Mouse (Mus musculus) heart, adult 9 months (tissue): ENCODE results near the gene Lag3.
A peak's percentile ranks its signal among the peaks of the same experiment; 100 is the strongest.

Source experiments
- DNase-seq, 2 experiments: peaks; one replicate each; pipeline ENCODE4 v3.0.0; 2022; ENCODE audit warnings: low spot score in 2 of 2

The Lag3 gene

DNA sequence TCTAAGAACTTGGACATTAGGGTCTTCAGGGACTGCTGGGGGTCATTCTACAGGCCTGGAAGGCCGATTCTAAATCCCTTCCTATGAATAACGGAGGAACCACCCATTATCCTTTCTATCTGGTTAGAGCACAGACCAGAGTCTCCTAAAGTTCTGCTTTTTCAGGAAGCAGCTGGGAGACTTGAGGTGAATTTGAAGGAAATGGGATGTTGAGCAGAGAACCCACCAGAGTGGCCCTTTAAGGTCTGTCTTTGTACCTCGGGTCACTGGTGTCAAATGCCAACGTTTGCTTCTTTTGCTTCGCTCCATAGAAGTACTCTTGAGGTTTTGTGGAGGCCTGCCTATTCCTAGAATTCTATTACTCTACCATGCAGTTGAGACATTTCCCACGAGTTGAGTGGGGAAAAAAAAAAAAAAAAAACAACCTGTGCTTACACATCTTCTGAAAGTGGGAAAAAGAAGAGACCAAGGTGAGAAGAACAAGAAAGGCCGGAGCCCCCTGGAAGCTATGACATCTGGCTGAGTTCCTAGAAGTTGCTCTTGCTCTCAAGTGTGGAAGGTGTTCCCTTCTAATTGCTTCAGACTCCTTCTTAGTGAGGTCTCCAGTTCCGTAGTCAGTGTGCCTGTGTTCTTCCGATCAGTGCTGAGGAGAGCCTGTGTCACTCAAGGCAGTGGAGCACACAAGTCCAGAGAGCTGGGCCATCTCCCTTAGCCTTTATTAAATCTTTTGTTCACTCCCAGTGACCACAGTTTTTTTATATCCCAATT, 9.0 kb upstream of the Lag3 start:
- no peak for DNase-seq

DNA sequence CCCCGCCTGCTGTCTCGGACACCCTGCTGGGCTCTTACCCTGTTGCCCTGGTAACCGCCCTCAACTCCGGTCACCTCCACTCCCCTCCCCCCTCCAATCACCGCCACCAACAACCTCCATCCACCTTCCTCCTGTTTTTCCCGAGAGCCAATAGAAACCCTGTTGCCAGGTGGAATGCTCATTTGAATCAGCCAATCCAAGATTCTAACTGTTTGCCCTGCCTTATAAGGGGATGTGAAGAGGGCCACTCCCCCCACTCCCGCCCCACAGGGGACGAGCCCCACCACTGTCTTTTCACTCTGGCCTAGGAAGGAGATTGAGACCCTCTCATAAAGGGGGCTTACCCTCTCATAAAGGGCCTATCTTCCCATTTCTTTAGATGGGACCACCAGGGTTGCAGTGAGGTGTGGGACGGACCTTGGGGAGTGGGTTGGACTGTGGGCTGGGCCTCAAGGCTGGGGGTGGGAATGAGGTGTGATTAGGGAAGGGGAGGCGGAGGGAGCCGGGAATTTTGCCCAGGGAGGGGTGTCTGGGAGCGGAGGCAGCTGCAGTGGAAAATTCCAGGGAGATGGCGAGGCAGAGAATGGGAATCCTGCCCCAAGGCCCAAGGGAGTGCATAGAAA, 8.3 kb upstream of the Lag3 start, which contains the start of gene Ptms:
TSS of gene Ptms (minus strand) at position 409 of the 623 bp plus-strand sequence.
- peak; percentile 96 to 97 for DNase-seq

DNA sequence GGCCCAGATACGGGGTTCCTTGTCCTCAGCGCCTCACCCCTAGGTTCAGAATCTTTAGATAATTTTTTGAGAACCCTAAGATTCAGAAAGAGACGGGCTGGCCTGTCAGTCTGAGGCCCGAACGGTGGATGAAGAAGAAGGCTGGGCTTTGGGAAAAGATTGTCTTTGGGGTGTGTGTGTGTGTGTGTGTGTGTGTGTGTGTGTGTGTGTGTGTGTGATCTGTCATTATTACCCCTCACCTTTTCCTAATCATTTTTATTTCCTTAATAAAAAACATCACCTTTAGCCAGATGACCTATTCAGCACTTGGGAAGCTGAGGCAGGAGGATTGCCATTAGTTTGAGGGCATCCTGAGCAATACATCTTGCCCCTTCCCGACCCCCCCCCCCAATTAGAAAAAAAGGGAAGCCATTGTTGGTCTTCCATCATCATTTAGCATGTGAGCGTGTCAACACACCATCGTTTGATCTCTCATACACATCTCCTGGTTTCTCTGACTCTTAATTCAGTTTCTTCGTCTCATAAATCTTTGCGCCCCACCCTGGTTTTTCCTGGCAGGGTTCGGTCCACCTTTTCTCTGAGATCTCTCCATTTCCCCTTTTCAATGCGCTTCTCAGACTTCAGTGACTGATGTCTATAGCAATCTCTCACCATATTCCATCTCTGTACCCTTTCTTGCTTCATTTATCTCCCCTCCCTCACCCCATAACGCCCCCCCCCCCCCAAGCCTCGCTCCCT, 7.6 kb upstream of the Lag3 start:
- no peak for DNase-seq

DNA sequence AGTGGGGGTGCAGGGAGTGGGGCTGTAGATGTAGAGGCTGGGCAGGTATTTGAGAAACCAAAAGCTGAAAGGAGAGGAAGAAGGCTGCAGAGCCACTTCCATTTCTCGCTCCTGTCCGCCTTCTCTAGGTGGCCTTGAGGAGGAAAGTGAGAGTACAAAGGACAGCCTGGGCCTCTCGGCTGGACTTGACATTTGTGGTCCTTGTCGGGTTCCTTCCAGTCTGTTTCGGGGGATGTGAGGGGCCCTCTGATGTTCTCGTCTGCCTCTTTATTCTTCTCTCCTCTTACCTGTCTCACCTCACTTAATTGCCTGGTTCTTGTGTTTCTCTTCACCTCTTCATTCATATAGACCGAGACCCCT, 6.8 kb upstream of the Lag3 start:
- DNase-seq = no peak

DNA sequence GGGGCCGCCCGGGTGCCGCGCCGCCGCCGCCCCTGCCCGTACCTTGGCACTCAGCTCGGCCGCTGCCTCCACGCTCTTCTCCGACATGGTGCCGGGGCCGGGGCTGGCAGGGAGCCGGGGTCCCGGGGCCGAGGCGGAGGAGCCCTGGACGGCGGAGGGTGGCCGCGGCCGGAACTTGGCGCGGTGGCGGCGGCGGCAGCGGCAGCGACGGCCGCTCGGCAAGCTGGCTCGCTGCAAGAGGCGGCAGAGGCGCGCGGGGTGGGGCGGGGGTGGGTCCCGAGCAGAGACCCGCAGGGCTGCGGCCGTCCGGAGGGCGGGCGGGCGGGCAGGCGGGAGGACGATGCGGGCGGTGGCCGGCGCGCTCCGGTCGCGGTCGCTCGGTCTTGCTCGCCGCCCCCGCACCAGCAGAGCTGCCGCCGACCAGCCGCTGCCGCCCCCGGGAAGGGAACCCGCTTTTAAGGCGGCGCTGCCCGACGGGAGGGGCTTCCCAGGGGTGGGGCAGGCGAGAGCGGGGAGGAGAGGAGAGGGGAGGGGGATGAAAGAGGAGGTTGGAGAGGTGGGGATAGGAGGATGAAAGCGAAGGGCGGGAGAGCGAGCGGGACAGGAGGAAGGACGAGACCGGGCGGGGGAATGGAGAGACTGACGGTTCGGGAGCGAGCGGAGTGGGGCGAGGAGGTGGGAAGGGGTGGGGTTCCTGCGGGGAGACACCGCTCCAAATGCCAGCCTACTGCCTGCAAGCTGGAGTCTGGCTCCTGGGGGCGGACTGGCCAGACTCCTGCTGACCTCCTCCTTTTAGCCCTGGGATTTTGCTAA, 6.2 kb upstream of the Lag3 start:
- DNase-seq = peak; percentile 92

DNA sequence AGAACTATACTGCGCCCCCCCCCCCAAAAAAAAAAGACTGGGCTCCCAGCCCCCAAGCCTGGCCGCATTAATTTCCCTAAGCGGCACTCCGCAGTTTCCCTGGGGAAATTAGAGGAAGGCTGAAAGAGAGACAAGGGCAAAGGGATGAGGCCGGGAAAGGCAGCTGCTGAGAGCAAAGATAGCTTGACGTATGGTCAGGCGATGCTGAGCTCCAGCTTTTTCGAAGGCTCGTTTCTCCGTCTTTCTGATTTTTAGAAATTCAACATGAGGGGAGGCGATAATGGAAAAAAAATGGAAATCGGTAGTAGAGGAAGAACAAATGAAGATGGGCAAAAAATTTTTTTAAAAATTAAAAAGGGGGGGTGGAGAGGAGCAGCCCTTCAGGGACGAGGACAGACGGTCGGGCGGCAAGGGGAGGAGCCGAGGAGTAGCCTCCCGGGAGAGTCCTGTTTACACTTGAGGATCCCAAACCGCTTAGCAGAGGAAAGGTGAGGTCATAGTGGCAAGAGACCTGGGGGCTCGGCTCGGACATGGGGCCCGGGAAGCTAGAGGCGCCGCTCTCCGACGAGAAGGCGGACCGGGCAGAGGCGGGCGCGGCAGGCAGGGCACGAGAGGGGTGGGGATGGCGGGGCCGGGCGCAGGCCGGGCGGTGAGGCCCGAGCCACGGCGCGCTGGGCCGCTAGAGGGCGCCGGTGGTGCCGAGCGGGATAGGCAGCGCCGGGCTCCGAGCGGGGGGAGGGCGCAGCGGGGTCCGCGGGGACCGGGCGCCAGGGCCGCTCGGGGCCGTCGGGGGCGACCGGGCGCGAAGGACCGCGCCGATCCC, 5.4 kb upstream of the Lag3 start:
- peak; percentile 87 to 91 for DNase-seq

DNA sequence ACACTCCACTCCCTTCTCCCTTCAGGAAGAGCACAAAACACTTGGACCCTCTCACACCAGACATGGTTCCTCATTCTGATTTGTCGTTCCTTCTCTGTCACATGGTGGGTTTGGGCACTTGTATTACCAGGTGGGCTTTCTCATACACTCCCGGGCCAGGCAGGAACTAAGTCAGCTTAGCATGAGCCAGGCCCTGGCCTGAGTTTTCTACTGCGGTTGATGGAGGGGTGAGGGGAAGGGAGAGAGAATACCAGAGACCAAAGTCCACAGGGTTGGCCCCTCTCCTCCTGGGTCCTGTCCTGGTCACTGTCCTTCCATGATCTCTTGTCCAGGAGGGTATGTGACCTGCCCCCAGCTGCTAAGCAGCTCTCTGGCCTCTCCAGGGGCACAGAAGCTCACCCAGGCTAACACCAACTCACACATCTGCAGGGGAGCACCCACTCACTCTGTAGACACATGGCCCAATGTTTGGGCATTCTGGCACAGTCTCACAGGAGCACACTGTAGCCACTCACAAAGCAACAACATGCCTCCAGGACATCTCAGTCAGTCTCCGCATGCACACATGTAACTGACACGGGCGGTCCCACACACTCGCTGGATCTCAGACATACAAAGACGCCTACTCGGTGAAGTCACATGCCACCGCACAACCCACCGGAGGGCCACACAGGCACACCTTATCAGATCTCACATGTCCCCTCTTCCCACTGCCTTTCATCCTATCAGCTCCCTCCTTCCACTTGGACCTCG, 4.6 kb upstream of the Lag3 start:
- DNase-seq = no peak

DNA sequence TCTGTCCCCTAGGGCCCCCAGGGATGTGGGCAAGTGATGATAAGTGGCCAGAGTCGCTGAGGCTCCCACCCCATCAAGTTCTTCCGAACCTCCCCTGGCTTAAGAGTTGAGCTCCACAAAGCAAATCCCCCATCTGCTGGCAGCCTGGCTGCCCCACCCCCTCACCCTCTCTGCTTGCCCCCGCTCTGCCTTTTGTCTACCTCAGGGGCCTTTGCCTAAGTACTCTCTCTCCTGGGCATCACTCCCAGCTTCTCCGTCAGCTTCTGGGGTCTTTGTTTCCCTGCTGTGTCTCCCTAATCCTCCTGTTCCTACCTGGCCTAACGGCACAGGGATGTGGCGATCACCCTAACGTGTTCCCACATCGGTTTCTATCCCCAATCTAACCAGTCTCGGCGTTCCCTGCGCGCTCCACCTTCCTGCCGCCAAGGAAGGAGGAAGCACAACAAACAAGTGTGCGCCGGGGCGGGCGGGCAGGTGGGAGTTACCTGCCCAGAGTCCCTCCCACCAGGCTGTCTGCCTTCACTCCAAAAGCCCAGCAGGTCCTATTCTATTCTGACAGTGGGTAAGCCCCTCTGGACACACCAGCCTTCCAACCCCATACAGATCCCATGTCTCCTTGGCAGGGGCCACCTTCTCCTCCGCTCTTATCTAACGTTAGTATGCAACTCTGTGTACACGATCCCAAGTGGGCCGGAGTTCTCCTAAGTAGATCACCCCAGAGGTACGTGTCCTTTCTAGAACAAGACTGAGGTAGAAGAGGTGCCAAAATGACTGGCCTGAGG, 3.8 kb upstream of the Lag3 start:
- no peak for DNase-seq

DNA sequence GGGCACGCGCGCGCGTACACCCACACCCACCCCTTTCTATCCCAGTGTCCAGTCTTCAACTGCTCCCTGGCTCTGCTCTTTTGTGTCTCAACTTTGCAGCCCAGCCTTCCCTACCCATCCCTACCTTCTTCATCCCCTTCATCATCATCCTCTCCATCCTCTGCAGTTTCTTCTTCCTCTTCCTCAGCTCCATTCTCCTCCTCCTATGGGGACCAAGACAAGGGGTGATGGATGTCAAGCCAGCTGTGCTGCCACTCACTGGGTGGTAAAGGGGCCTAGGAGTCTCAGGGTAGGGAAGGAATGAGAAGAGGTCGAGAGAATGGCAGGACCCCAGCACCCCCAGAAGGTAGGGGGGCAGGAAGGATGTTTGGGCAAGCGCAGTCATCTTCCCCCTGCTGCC, 3.0 kb upstream of the Lag3 start:
- no peak for DNase-seq

DNA sequence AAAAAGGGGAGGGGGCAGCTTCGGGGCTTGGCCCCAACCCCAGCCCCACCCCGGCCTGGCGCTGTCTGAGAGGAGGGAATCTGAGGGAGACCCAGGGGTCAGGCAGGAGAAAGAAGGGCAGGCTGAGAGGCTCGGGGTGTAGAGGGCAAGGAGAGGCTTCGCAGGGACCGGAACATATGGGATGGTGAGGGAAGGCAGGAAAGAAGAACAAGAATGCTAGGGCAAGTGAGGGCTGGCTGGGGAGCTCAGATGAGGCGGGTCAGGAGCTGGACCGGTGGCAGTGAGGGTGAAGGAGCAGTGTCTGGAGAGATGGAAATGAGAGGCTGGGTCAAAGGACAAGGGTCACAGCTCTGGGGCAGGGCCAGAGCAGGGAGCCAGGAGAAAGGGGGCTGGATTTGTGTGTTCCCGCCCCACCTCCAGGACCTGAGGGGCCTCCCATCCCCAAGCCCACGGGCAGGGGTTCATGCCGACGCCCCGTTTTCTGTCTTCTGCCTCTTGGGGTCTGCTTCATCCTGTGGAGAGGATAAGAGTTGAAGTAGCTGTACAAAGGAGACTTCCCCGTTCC, 2.3 kb upstream of the Lag3 start:
- DNase-seq = no peak

DNA sequence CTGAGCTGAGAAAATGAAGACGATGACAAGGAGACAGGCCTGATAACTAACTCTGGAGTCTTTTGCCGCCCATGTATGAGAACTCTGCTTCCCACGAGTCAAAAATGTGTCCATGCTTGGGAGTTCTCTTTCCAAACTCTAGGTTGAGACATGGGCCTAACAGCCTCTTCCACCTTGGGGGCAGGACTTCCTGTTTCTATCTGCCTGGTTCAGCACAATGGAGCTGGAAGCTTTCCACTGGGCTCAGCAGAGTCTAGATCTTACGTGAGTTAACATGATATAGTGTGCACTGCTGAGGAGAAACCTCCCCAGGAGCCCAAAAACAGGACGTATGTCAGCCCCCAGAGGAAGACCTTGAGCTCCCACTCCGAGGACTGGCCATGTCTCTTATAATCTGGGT, 1.7 kb upstream of the Lag3 start:
- DNase-seq = no peak

DNA sequence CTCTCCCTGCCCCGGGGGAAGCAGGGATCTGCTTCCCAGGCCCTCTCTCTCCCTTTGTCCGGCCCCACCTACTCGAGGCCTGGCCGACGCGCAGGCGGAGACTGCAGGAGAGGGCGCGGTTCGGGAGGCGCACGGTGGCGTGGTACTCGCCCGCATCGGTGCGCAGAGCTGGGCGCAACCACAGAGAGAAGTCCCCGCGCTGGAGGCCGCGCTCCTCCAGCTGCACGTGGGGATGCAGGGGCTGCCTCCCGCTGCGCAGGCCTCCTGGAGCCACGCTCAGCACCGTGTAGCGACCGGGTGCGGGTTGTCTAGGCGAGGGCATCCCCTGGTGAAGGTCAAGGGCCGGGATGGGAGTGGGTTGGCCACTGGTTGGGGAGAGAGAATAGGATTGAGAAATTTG, 1.5 kb downstream of the Lag3 start:
- DNase-seq = no peak

DNA sequence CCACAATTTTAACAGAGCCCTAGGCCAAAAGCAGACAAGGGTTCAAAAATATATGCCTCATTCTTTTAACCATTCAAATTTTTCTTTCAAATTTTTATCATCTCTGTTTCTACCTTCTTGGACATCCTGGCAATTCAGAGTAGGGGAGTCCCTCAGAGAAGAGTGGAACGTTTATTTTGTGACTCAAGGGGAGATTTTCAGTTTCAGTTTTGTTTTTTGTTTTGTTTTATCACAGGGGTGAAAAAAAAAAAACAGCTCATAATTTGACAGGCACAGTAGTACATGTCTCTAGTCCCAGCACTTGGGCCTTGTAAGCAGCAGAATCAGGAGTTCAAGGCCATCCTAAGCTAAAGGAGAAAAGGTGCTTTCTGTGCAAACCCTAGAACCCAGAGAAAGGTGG, 3.7 kb downstream of the Lag3 start:
- no peak for DNase-seq

DNA sequence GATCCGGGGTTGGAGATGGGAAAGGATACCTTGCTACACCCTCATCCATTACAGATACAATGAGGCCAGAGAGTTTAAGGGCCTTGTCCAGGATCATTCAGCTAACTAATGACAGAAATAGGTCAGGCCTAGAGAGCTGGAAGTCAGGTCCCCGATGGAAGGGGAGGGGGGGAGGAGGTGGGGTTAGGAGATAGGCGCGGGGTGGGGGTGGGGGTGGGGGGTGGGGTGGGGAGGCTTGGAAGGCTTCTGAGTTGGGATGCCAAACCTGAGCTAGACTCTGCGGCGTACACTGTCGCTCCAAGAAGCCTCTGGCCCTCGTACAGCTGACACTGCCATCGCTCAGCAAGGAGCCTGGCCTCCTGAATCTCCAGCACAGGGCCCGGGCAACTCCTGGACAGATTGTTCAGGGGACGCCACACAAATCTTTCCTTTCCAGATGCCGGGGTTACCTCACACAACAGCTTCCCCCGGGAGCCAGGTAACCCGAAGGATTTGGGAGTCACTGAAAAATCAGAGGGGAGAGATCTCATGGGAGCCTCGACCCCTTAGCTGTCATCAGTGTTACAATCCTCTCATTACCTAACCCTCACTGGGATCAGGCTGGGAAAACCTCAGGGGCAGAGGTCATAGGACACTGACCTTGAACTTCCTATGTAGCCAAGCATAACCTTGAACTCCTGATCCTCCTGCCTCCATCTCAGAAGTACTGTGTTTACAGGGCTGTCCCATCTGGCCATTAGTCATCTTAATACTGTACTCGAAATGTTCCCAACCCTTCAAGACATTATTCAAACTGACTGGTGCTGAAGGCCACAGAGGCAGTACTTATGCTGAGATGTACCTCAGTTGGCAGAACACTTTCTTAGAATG, 6.3 kb downstream of the Lag3 start:
- no peak for DNase-seq

DNA sequence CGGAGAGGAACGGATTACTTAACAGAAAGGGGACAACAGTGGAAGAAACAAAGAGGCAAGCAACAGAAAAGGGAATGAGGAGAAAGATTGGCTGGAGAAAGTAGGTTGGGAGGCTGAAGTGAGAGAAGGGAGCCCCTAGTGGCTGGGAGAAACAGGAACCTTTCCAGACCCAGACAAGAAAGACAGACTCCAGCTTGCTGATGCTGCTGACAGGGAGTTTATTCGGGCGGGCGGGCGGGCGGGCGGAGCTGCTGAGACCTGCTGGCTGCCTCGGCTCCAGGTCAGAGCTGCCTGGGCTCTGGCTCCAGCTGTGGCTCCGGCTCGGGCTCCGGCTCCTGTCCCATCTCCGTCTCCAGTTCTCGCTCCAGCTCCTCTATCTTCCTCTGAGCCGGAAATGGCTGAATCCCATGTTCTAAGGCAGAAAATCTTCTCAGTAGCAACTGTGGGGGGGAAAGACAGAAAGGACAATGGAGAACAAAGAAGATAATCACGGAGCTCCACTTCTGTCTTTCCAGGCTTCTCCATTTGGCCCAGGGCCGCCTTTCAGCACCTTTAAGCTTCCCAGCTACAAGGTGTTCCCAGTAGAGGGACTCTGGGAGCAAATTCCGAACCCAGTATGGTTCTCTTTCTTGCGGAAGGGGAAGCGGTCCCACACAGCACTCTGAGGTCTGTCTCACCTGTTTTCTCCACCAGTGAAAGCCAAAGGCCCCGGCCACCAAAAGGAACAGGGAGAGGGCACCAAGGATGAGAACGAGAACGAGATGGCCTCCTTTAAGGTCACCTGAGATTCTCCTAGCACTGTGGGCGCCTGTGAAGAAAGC, 7.1 kb downstream of the Lag3 start:
- DNase-seq = peak; percentile 80 to 87

DNA sequence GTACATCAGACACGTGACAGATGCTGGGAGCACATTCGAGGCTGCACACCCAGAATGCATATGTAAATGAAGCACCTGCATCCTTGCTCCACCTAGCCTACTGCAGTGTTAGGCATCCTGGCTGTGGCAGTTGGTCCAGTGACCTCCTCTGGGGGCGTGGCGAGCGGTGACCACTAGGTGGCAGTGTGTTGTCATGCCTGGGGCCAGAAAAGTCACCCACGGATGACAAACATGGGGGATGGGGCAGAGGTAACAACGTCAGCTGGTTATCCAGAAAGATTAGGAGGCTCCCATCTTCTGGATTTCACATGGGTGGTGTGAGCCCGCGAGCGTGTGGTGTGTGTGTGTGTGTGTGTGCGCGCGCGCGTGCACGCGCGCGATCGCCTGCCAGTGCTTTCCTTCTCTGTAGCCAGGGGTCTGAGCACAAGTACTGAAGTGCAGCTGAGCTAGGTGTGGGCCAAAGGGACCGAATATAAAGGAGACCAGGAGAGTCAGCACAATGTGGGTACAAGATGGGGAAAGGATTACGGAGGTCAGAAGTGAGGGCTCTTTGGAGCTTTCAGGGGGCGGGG, 7.8 kb downstream of the Lag3 start:
- DNase-seq = peak; percentile 91 to 95

DNA sequence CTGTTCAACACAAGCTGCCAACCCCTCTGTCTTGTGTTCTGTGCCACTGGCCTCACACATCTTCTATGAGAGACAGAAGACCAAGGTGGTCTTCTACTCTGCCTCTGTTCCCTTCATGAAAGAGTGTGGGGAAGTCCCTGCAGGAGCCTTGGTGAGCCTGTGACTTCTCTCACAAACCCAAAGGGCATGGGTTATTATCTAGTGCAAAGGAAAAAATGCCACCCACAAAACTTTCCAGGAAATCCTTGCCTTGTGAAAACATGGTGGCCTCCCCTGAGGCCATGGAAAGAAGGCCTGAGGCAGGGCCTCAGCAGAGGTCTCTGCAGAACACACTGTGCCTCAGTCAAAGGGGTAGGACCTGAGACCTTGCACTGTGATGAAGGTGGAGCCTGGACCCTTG, 9.7 kb downstream of the Lag3 start:
- DNase-seq = no peak
